Mouse (Mus musculus) gastrocnemius, postnatal 4 days (tissue): ENCODE results near the gene Gng2. TPM values are rescaled to one million over a fixed set of nuclear protein-coding genes. Genes with fewer than 3 reads are reported as not detected.
A peak's percentile ranks its signal among the peaks of the same experiment; 100 is the strongest.

ENCODE experiments used
- DNase-seq, 2 experiments: peaks; one replicate each; pipeline ENCODE4 v3.0.0; 2021 to 2022; ENCODE audit warnings: low spot score in 2 of 2, mixed read lengths in 2 of 2
- total RNA-seq, 2 experiments: library from RNA; stranded (reverse); gene quantifications; 2 replicates each; pipeline ENCODE4 v1.2.3; 2021

The Gng2 gene
- total RNA-seq, 2 experiments from 2014 or later = 28.0 to 34.7 TPM

GRCm38 (mm10) chr14:19985107-19985911, 7.9 kb upstream of the Gng2 start:
- peak in 1 of 2 experiments; percentile 34 for DNase-seq

GRCm38 (mm10) chr14:19976421-19977270, 781 bp downstream of the Gng2 start:
- peak; percentile 61 to 76 for DNase-seq

- DNase-seq = no peak
These were observed 2.4 kb downstream of the Gng2 start for GRCm38 (mm10) chr14:19974978-19975493.

- DNase-seq = no peak
These were observed 3.0 kb downstream of the Gng2 start for GRCm38 (mm10) chr14:19974429-19974828.

GRCm38 (mm10) chr14:19972316-19973029, 5.0 kb downstream of the Gng2 start:
- DNase-seq = no peak

- no peak for DNase-seq
These were observed 6.6 kb downstream of the Gng2 start for GRCm38 (mm10) chr14:19970845-19971244.

GRCm38 (mm10) chr14:19970106-19970785, 7.2 kb downstream of the Gng2 start:
- DNase-seq = no peak

- no peak for DNase-seq
These were observed 7.9 kb downstream of the Gng2 start for GRCm38 (mm10) chr14:19969566-19969965.

GRCm38 (mm10) chr14:19969011-19969521, 8.4 kb downstream of the Gng2 start:
- no peak for DNase-seq

- no peak for DNase-seq
These were observed 9.0 kb downstream of the Gng2 start for GRCm38 (mm10) chr14:19968321-19969010.

- DNase-seq = no peak
These were observed 9.9 kb downstream of the Gng2 start for GRCm38 (mm10) chr14:19967482-19967881.

- DNase-seq = no peak
These were observed 13.4 kb downstream of the Gng2 start for GRCm38 (mm10) chr14:19963961-19964505.

- no peak for DNase-seq
These were observed 15.2 kb downstream of the Gng2 start for GRCm38 (mm10) chr14:19961924-19962915.

- no peak for DNase-seq
These were observed 17.6 kb downstream of the Gng2 start for GRCm38 (mm10) chr14:19959860-19960259.

GRCm38 (mm10) chr14:19955077-19955476, 22.4 kb downstream of the Gng2 start:
- no peak for DNase-seq

GRCm38 (mm10) chr14:19950812-19951211, 26.6 kb downstream of the Gng2 start:
- no peak for DNase-seq

- DNase-seq = no peak
These were observed 28.0 kb downstream of the Gng2 start for GRCm38 (mm10) chr14:19949475-19949874.

- DNase-seq = no peak
These were observed 31.2 kb downstream of the Gng2 start for GRCm38 (mm10) chr14:19946221-19946620.
